Mouse (Mus musculus): ENCODE measurements at regions not wholly inside any gene's neighbourhood (a gene's known extent, or its start where the extent isn't known, plus 50 kb on each side); places are given as distances from the start of the nearest gene placed in this dataset.

- no peak overlapping the region for H3K27ac ChIP-seq
- H3K9ac ChIP-seq, result no peak overlapping the region
- ATAC-seq (ENCODE audit: low FRiP score) (no peak), DNase-seq (ENCODE audit: low spot score) (no peak)
- H3K4me1 ChIP-seq (replicated peaks; ENCODE audit: control insufficient read depth, insufficient read depth, low read length), result no peaks in the 10 kb centered on the region
- no peak overlapping the region for H3K4me3 ChIP-seq (replicated peaks; ENCODE audit: low read length)
- H3K27me3 ChIP-seq (ENCODE audit: control insufficient read depth, insufficient read depth, low read length), result no peaks in the 10 kb centered on the region
- WGBS, result 83% methylated on average over 6 of the region's 6 CpGs
- H3K4me2 ChIP-seq (replicated peaks), result no peak overlapping the region
- H3K9me3 ChIP-seq (ENCODE audit: control insufficient read depth, low read length), result no peaks in the 10 kb centered on the region; the same call in 1 of the 2 replicates
- no peaks in the 10 kb centered on the region for H3K36me3 ChIP-seq (replicated peaks; ENCODE audit: control insufficient read depth, insufficient read depth)
These were observed 311.7 kb downstream of the Tmem132b start for GRCm38 (mm10) chr5:125843259-125843658.

GRCm38 (mm10) chr5:125849722-125850121 lies 318.1 kb downstream of the Tmem132b start:
- ATAC-seq (ENCODE audit: low FRiP score) (no peak), DNase-seq (ENCODE audit: low spot score) (no peak)
- Histone ChIP-seq H3K4me2 (replicated peaks) (no peak overlapping the region), H3K36me3 (replicated peaks; ENCODE audit: control insufficient read depth, insufficient read depth) (no peaks in the 10 kb centered on the region), H3K27me3 (ENCODE audit: control insufficient read depth, insufficient read depth, low read length) (no peaks in the 10 kb centered on the region), H3K4me1 (replicated peaks; ENCODE audit: control insufficient read depth, insufficient read depth, low read length) (no peaks in the 10 kb centered on the region), H3K27ac (no peak overlapping the region), H3K9me3 (ENCODE audit: control insufficient read depth, low read length) (no peaks in the 10 kb centered on the region; the same call in 1 of the 2 replicates), H3K9ac (no peak overlapping the region), H3K4me3 (replicated peaks; ENCODE audit: low read length) (no peak overlapping the region)
- WGBS, result 87% methylated on average over 7 of the region's 7 CpGs

- Histone ChIP-seq H3K27ac (no peak overlapping the region), H3K9ac (no peak overlapping the region), H3K4me3 (replicated peaks; ENCODE audit: low read length) (no peak overlapping the region), H3K27me3 (ENCODE audit: control insufficient read depth, insufficient read depth, low read length) (no peaks in the 10 kb centered on the region), H3K9me3 (ENCODE audit: control insufficient read depth, low read length) (no peaks in the 10 kb centered on the region), H3K4me1 (replicated peaks; ENCODE audit: control insufficient read depth, insufficient read depth, low read length) (no peaks in the 10 kb centered on the region), H3K4me2 (replicated peaks) (no peak overlapping the region), H3K36me3 (replicated peaks; ENCODE audit: control insufficient read depth, insufficient read depth) (no peaks in the 10 kb centered on the region)
- no peak for ATAC-seq (ENCODE audit: low FRiP score)
- DNase-seq (ENCODE audit: low spot score), result no peak
- 77% methylated on average over 9 of the region's 9 CpGs for whole genome bisulfite sequencing
These were observed 344.7 kb downstream of the Tmem132b start for GRCm38 (mm10) chr5:125876296-125876695.

- DNase-seq (ENCODE audit: low spot score), result no peak
- 98% methylated on average over 2 of the region's 2 CpGs for WGBS
- Histone ChIP-seq H3K4me1 (replicated peaks; ENCODE audit: control insufficient read depth, insufficient read depth, low read length) (no peaks in the 10 kb centered on the region), H3K27ac (no peak overlapping the region), H3K4me3 (replicated peaks; ENCODE audit: low read length) (no peak overlapping the region), H3K36me3 (replicated peaks; ENCODE audit: control insufficient read depth, insufficient read depth) (no peaks in the 10 kb centered on the region), H3K27me3 (ENCODE audit: control insufficient read depth, insufficient read depth, low read length) (no peaks in the 10 kb centered on the region), H3K9me3 (ENCODE audit: control insufficient read depth, low read length) (no peaks in the 10 kb centered on the region), H3K4me2 (replicated peaks) (no peak overlapping the region), H3K9ac (no peak overlapping the region)
- no peak for ATAC-seq (ENCODE audit: low FRiP score)
These were observed 357.3 kb downstream of the Tmem132b start for GRCm38 (mm10) chr5:125888840-125889239.

- no peaks in the 10 kb centered on the region for H3K27me3 ChIP-seq (ENCODE audit: control insufficient read depth, insufficient read depth, low read length)
- WGBS, result 95% methylated on average over 6 of the region's 6 CpGs
- ATAC-seq (ENCODE audit: low FRiP score) (no peak), DNase-seq (ENCODE audit: low spot score) (no peak)
- no peak overlapping the region for H3K4me2 ChIP-seq (replicated peaks)
- H3K27ac ChIP-seq, result no peak overlapping the region
- H3K4me3 ChIP-seq (replicated peaks; ENCODE audit: low read length), result no peak overlapping the region
- no peak overlapping the region for H3K9ac ChIP-seq
- no peaks in the 10 kb centered on the region for H3K36me3 ChIP-seq (replicated peaks; ENCODE audit: control insufficient read depth, insufficient read depth)
- H3K9me3 ChIP-seq (ENCODE audit: control insufficient read depth, low read length), result no peaks in the 10 kb centered on the region
- H3K4me1 ChIP-seq (replicated peaks; ENCODE audit: control insufficient read depth, insufficient read depth, low read length), result no peaks in the 10 kb centered on the region
These were observed 362.3 kb downstream of the Tmem132b start for GRCm38 (mm10) chr5:125893864-125894263.

GRCm38 (mm10) chr5:125902038-125902437 lies 370.5 kb downstream of the Tmem132b start:
- no peaks in the 10 kb centered on the region for H3K27me3 ChIP-seq (ENCODE audit: control insufficient read depth, insufficient read depth, low read length)
- no peak overlapping the region for H3K9ac ChIP-seq
- DNase-seq (ENCODE audit: low spot score) (no peak), ATAC-seq (ENCODE audit: low FRiP score) (no peak)
- H3K4me1 ChIP-seq (replicated peaks; ENCODE audit: control insufficient read depth, insufficient read depth, low read length), result no peaks in the 10 kb centered on the region
- no peak overlapping the region for H3K27ac ChIP-seq
- H3K9me3 ChIP-seq (ENCODE audit: control insufficient read depth, low read length), result no peaks in the 10 kb centered on the region
- H3K36me3 ChIP-seq (replicated peaks; ENCODE audit: control insufficient read depth, insufficient read depth), result no peaks in the 10 kb centered on the region
- H3K4me2 ChIP-seq (replicated peaks), result no peak overlapping the region
- H3K4me3 ChIP-seq (replicated peaks; ENCODE audit: low read length), result no peak overlapping the region
- 72% methylated on average over 4 of the region's 4 CpGs for WGBS

- no peak for ATAC-seq (ENCODE audit: low FRiP score)
- no peaks in the 10 kb centered on the region for H3K4me1 ChIP-seq (replicated peaks; ENCODE audit: control insufficient read depth, insufficient read depth, low read length)
- H3K4me2 ChIP-seq (replicated peaks), result no peak overlapping the region
- H3K9ac ChIP-seq, result no peak overlapping the region
- H3K4me3 ChIP-seq (replicated peaks; ENCODE audit: low read length), result no peak overlapping the region
- H3K9me3 ChIP-seq (ENCODE audit: control insufficient read depth, low read length), result no peaks in the 10 kb centered on the region
- H3K27me3 ChIP-seq (ENCODE audit: control insufficient read depth, insufficient read depth, low read length), result no peaks in the 10 kb centered on the region
- no peaks in the 10 kb centered on the region for H3K36me3 ChIP-seq (replicated peaks; ENCODE audit: control insufficient read depth, insufficient read depth)
- no peak for DNase-seq (ENCODE audit: low spot score)
- H3K27ac ChIP-seq, result no peak overlapping the region
- 80% methylated on average over 5 of the region's 5 CpGs for WGBS
These were observed 372.9 kb downstream of the Tmem132b start for GRCm38 (mm10) chr5:125904426-125904825.

- H3K4me2 ChIP-seq (replicated peaks), result no peak overlapping the region
- ATAC-seq (ENCODE audit: low FRiP score), result no peak
- no peak overlapping the region for H3K27ac ChIP-seq
- H3K36me3 ChIP-seq (replicated peaks; ENCODE audit: control insufficient read depth, insufficient read depth), result no peaks in the 10 kb centered on the region
- WGBS, result 84% methylated on average over 4 of the region's 4 CpGs
- H3K4me3 ChIP-seq (replicated peaks; ENCODE audit: low read length), result no peak overlapping the region
- no peak for DNase-seq (ENCODE audit: low spot score)
- H3K9ac ChIP-seq, result no peak overlapping the region
- H3K9me3 ChIP-seq (ENCODE audit: control insufficient read depth, low read length), result no peaks in the 10 kb centered on the region
- H3K4me1 ChIP-seq (replicated peaks; ENCODE audit: control insufficient read depth, insufficient read depth, low read length), result no peaks in the 10 kb centered on the region
- H3K27me3 ChIP-seq (ENCODE audit: control insufficient read depth, insufficient read depth, low read length), result no peaks in the 10 kb centered on the region
These were observed 375.8 kb downstream of the Tmem132b start for GRCm38 (mm10) chr5:125907332-125907731.

GRCm38 (mm10) chr5:125907909-125908308 lies 376.3 kb downstream of the Tmem132b start:
- H3K4me3 ChIP-seq (replicated peaks; ENCODE audit: low read length), result no peak overlapping the region
- WGBS, result 90% methylated on average over 5 of the region's 5 CpGs
- no peaks in the 10 kb centered on the region for H3K4me1 ChIP-seq (replicated peaks; ENCODE audit: control insufficient read depth, insufficient read depth, low read length)
- ATAC-seq (ENCODE audit: low FRiP score) (no peak), DNase-seq (ENCODE audit: low spot score) (no peak)
- H3K9me3 ChIP-seq (ENCODE audit: control insufficient read depth, low read length), result no peaks in the 10 kb centered on the region
- H3K9ac ChIP-seq, result no peak overlapping the region
- no peaks in the 10 kb centered on the region for H3K27me3 ChIP-seq (ENCODE audit: control insufficient read depth, insufficient read depth, low read length)
- H3K4me2 ChIP-seq (replicated peaks), result no peak overlapping the region
- H3K27ac ChIP-seq, result no peak overlapping the region
- H3K36me3 ChIP-seq (replicated peaks; ENCODE audit: control insufficient read depth, insufficient read depth), result no peaks in the 10 kb centered on the region

- no peak overlapping the region for H3K9ac ChIP-seq
- no peaks in the 10 kb centered on the region for H3K9me3 ChIP-seq (ENCODE audit: control insufficient read depth, low read length)
- no peak for DNase-seq (ENCODE audit: low spot score)
- 95% methylated on average over 4 of the region's 4 CpGs for WGBS
- ATAC-seq (ENCODE audit: low FRiP score), result no peak
- H3K4me2 ChIP-seq (replicated peaks), result no peak overlapping the region
- H3K27me3 ChIP-seq (ENCODE audit: control insufficient read depth, insufficient read depth, low read length), result no peaks in the 10 kb centered on the region
- no peaks in the 10 kb centered on the region for H3K4me1 ChIP-seq (replicated peaks; ENCODE audit: control insufficient read depth, insufficient read depth, low read length)
- no peak overlapping the region for H3K4me3 ChIP-seq (replicated peaks; ENCODE audit: low read length)
- no peak overlapping the region for H3K27ac ChIP-seq
- H3K36me3 ChIP-seq (replicated peaks; ENCODE audit: control insufficient read depth, insufficient read depth), result no peaks in the 10 kb centered on the region
These were observed 384.3 kb downstream of the Tmem132b start for GRCm38 (mm10) chr5:125915857-125916256.
